Comparison of ENCODE assay signal across 23 mouse cellular contexts in the genomic region with DNA sequence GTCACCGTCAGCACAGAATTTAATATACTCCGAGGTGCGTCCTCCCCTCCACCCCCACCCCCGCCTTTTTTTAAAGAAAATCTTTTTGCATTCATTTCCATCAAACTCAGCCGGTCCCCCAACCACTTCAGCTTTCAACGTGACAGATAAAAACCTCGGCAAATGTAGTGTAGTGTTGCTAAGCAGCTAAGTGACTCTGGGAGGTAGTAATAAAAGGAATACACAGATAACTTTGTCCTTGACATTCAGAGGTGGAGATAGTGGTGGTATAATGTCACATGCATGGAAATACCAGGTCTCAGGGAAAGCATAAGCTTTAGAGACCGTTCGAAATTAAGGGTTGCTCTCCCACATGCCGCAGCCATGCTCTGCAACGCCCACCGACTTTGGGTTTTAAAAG.
DNase-seq lines count a peak whose midpoint lies in the region; ATAC-seq lines count a peak whose summit lies in the region.
"Had no signal": no experiment of that assay in that cellular context is flagged by ENCODE, and none has a peak within 500 bp of the region (broad histone marks: within the 10 kb centered on the region; RNA-seq: fewer than 3 reads in every experiment).

No protein-coding gene starts in this region.

- H3K27ac ChIP-seq in forebrain, embryonic 14.5 days (ENCODE audit: low read depth, low read length), result peak overlapping the region; percentile 33; the same call in 1 of the 2 replicates
- H3K27ac ChIP-seq in forebrain, embryonic 13.5 days, result no peak overlapping the region
- peak overlapping the region; percentile 58 for H3K27ac ChIP-seq in heart, embryonic 13.5 days (replicated peaks)
- H3K27ac ChIP-seq in midbrain, embryonic 13.5 days, result no peak overlapping the region
- no peak overlapping the region for H3K27ac ChIP-seq in midbrain, embryonic 10.5 days (replicated peaks)
- H3K27ac ChIP-seq: embryonic facial prominence, embryonic 12.5 days; hindbrain, embryonic 10.5 days; intestine, embryonic 15.5 days; left cerebral cortex, adult 2 months; liver, embryonic 13.5 days; neural tube, embryonic 15.5 days; stomach, embryonic 15.5 days had no signal

- no peak for ATAC-seq in forebrain, embryonic 14.5 days
- no peak for ATAC-seq in forebrain, embryonic 13.5 days
- ATAC-seq in heart, embryonic 13.5 days (ENCODE audit: extremely low read depth, insufficient number of reproducible peaks, low FRiP score, low TSS enrichment), result 0 out of 2 replicates have a peak, but pooled peaks have one; percentile 8
- ATAC-seq in midbrain, embryonic 13.5 days, result 0 out of 2 replicates have a peak, but pooled peaks have one; percentile 11
- ATAC-seq: intestine, embryonic 15.5 days had no signal

- no peaks in the 10 kb centered on the region for H3K36me3 ChIP-seq in forebrain, embryonic 14.5 days (ENCODE audit: control insufficient read depth, insufficient read depth, low read length)
- H3K36me3 ChIP-seq in forebrain, embryonic 13.5 days (ENCODE audit: poor library complexity, severe bottlenecking), result no peaks in the 10 kb centered on the region
- H3K36me3 ChIP-seq in heart, embryonic 13.5 days, result no peaks in the 10 kb centered on the region
- H3K36me3 ChIP-seq in midbrain, embryonic 13.5 days, result no peaks in the 10 kb centered on the region
- H3K36me3 ChIP-seq in midbrain, embryonic 10.5 days, result no peaks in the 10 kb centered on the region
- H3K36me3 ChIP-seq: embryonic facial prominence, embryonic 12.5 days; hindbrain, embryonic 10.5 days; intestine, embryonic 15.5 days; liver, embryonic 13.5 days; neural tube, embryonic 15.5 days; stomach, embryonic 15.5 days had no signal

- H3K9me3 ChIP-seq in forebrain, embryonic 14.5 days (replicated peaks; ENCODE audit: control insufficient read depth, low read length), result no peaks in the 10 kb centered on the region
- no peaks in the 10 kb centered on the region for H3K9me3 ChIP-seq in forebrain, embryonic 13.5 days (replicated peaks)
- no peaks in the 10 kb centered on the region for H3K9me3 ChIP-seq in heart, embryonic 13.5 days
- no peaks in the 10 kb centered on the region for H3K9me3 ChIP-seq in midbrain, embryonic 13.5 days
- H3K9me3 ChIP-seq in midbrain, embryonic 10.5 days (replicated peaks), result no peaks in the 10 kb centered on the region
- H3K9me3 ChIP-seq: embryonic facial prominence, embryonic 12.5 days; hindbrain, embryonic 10.5 days; intestine, embryonic 15.5 days; neural tube, embryonic 15.5 days; stomach, embryonic 15.5 days had no signal

- no peaks in the 10 kb centered on the region for H3K4me1 ChIP-seq in forebrain, embryonic 14.5 days (ENCODE audit: control insufficient read depth, insufficient read depth, low read length)
- H3K4me1 ChIP-seq in forebrain, embryonic 13.5 days, result no peaks in the 10 kb centered on the region
- H3K4me1 ChIP-seq in heart, embryonic 13.5 days, result peaks cover 29% of the 10 kb centered on the region
- H3K4me1 ChIP-seq in midbrain, embryonic 13.5 days (replicated peaks), result peaks cover 3% of the 10 kb centered on the region
- peaks cover 13% of the 10 kb centered on the region for H3K4me1 ChIP-seq in midbrain, embryonic 10.5 days
- H3K4me1 ChIP-seq: embryonic facial prominence, embryonic 12.5 days; intestine, embryonic 15.5 days; liver, embryonic 13.5 days; neural tube, embryonic 15.5 days; stomach, embryonic 15.5 days had no signal

- 77% methylated on average over 12 of the region's 12 CpGs for WGBS in forebrain, embryonic 14.5 days
- 74% methylated on average over 12 of the region's 12 CpGs for WGBS in forebrain, embryonic 13.5 days
- WGBS in heart, embryonic 13.5 days, result 48% methylated on average over 12 of the region's 12 CpGs
- 71% methylated on average over 12 of the region's 12 CpGs for WGBS in midbrain, embryonic 13.5 days
- 86% methylated on average over 12 of the region's 12 CpGs for WGBS in midbrain, embryonic 10.5 days

- H3K4me2 ChIP-seq in forebrain, embryonic 14.5 days (ENCODE audit: low read length), result no peak overlapping the region
- no peak overlapping the region for H3K4me2 ChIP-seq in forebrain, embryonic 13.5 days
- H3K4me2 ChIP-seq in heart, embryonic 13.5 days, result peak overlapping the region; percentile 39
- no peak overlapping the region for H3K4me2 ChIP-seq in midbrain, embryonic 13.5 days (replicated peaks)
- H3K4me2 ChIP-seq: embryonic facial prominence, embryonic 12.5 days; intestine, embryonic 15.5 days; liver, embryonic 13.5 days; neural tube, embryonic 15.5 days; stomach, embryonic 15.5 days had no signal

- peak; percentile 38 for DNase-seq in forebrain, embryonic 14.5 days (ENCODE audit: low spot score)
- no peak for DNase-seq in heart, adult 9 months (ENCODE audit: low spot score in 2 of 2)
- no peak for DNase-seq in midbrain, embryonic 10.5 days (ENCODE audit: low spot score)
- DNase-seq in urinary bladder, postnatal 4 days (ENCODE audit: low spot score in 2 of 2), result no peak
- no peak for DNase-seq in adipocyte (ENCODE audit: low spot score)
- DNase-seq: cerebellum, adult 18-20 months; cerebellum, postnatal 25 days; kidney, adult 8-10 months; kidney, postnatal 10 days; liver, embryonic 13.5 days; lung, adult 2 months; lung, postnatal 14 days; thymus, adult 2 months; thymus, postnatal 4 days had no signal

- no peak overlapping the region for H3K9ac ChIP-seq in forebrain, embryonic 14.5 days (ENCODE audit: low read length)
- H3K9ac ChIP-seq in forebrain, embryonic 13.5 days, result no peak overlapping the region
- H3K9ac ChIP-seq in heart, embryonic 13.5 days, result no peak overlapping the region
- no peak overlapping the region for H3K9ac ChIP-seq in midbrain, embryonic 13.5 days (replicated peaks)
- H3K9ac ChIP-seq: embryonic facial prominence, embryonic 12.5 days; intestine, embryonic 15.5 days; liver, embryonic 13.5 days; neural tube, embryonic 15.5 days; stomach, embryonic 15.5 days had no signal

- H3K27me3 ChIP-seq in forebrain, embryonic 14.5 days (replicated peaks; ENCODE audit: control insufficient read depth, insufficient read depth, low read length), result no peaks in the 10 kb centered on the region
- no peaks in the 10 kb centered on the region for H3K27me3 ChIP-seq in forebrain, embryonic 13.5 days
- H3K27me3 ChIP-seq in heart, embryonic 13.5 days (replicated peaks), result no peaks in the 10 kb centered on the region
- H3K27me3 ChIP-seq in midbrain, embryonic 13.5 days, result no peaks in the 10 kb centered on the region; the same call in 1 of the 2 replicates
- H3K27me3 ChIP-seq in midbrain, embryonic 10.5 days (ENCODE audit: low read depth, poor library complexity, severe bottlenecking), result no peaks in the 10 kb centered on the region
- H3K27me3 ChIP-seq: embryonic facial prominence, embryonic 12.5 days; intestine, embryonic 15.5 days; liver, embryonic 13.5 days; neural tube, embryonic 15.5 days; stomach, embryonic 15.5 days had no signal

- H3K4me3 ChIP-seq in forebrain, embryonic 14.5 days (ENCODE audit: low read depth, low read length), result no peak overlapping the region
- no peak overlapping the region for H3K4me3 ChIP-seq in forebrain, embryonic 13.5 days
- H3K4me3 ChIP-seq in heart, embryonic 13.5 days, result no peak overlapping the region
- H3K4me3 ChIP-seq in midbrain, embryonic 13.5 days (replicated peaks), result no peak overlapping the region
- no peak overlapping the region for H3K4me3 ChIP-seq in midbrain, embryonic 10.5 days
- H3K4me3 ChIP-seq: embryonic facial prominence, embryonic 12.5 days; hindbrain, embryonic 10.5 days; intestine, embryonic 15.5 days; left cerebral cortex, adult 2 months; liver, embryonic 13.5 days; neural tube, embryonic 15.5 days; stomach, embryonic 15.5 days had no signal

Comparison
In these comparisons a context has a peak if more than half of its experiments do, and no peak if none do; other contexts are left out.
1. H3K27ac ChIP-seq: peak in forebrain, embryonic 14.5 days (single experiment) and heart, embryonic 13.5 days (single experiment); none in forebrain, embryonic 13.5 days (single experiment), midbrain, embryonic 13.5 days (single experiment) and midbrain, embryonic 10.5 days (single experiment).
2. ATAC-seq: peak in heart, embryonic 13.5 days (single experiment) and midbrain, embryonic 13.5 days (single experiment); none in forebrain, embryonic 14.5 days (single experiment) and forebrain, embryonic 13.5 days (single experiment).